ENCODE assay signal across 22 mouse cellular contexts in the genomic region with DNA sequence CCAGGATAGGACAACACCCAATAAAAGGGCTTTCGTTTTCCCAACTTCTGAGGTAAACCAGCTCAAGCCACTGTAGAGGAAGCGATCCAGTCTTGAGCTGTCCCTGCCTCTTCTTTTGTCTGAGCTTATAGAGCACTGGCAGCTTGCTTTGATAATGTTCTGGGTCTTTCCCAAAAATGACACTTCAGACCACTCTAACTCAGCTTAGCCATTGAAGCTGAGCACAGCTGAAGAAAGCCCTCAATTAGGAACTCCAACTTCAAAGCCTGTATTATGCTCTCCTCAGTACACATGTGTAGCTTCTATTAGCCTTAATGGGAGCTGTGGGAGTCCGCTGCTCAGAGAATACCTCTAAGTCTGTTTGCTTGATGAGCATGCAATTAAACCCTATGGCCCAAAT.
DNase-seq lines count a peak whose midpoint lies in the region; ATAC-seq and TF ChIP-seq lines count a peak whose summit lies in the region.
"Had no signal": no experiment of that assay in that cellular context is flagged by ENCODE, and none has a peak within 500 bp of the region (broad histone marks: within the 10 kb centered on the region; RNA-seq: fewer than 3 reads in every experiment).

No protein-coding gene starts in this region.

- in situ Hi-C loops in ES-E14 (cut with MboI; ENCODE audit: low sequenced_read_pairs in 2 of 2, unreplicated experiment in 2 of 2) = no loop called here

- no peaks in the 10 kb centered on the region for H3K4me1 ChIP-seq in ES-E14 (ENCODE audit: control insufficient read depth in 2 of 2, insufficient read depth in 2 of 2, low read length in 2 of 2, poor library complexity in 1 of 2)
- no peaks in the 10 kb centered on the region for H3K4me1 ChIP-seq in forebrain, embryonic 11.5 days (replicated peaks; ENCODE audit: control insufficient read depth, insufficient read depth, low read length)
- no peaks in the 10 kb centered on the region for H3K4me1 ChIP-seq in forebrain, postnatal 0 days (ENCODE audit: insufficient read depth)
- H3K4me1 ChIP-seq: heart, embryonic 13.5 days; hindbrain, embryonic 12.5 days; limb, embryonic 13.5 days; liver, embryonic 13.5 days had no signal

- H3K27me3 ChIP-seq in forebrain, embryonic 11.5 days (ENCODE audit: control insufficient read depth, insufficient read depth, low read length) = no peaks in the 10 kb centered on the region
- H3K27me3 ChIP-seq in forebrain, postnatal 0 days (ENCODE audit: insufficient read depth, low read length) = no peaks in the 10 kb centered on the region
- H3K27me3 ChIP-seq: heart, embryonic 13.5 days; hindbrain, embryonic 12.5 days; limb, embryonic 13.5 days; liver, embryonic 13.5 days had no signal

- no peaks in the 10 kb centered on the region for H3K9me3 ChIP-seq in ES-E14 (ENCODE audit: control insufficient read depth, insufficient read depth, low read depth, low read length)
- H3K9me3 ChIP-seq in forebrain, embryonic 11.5 days (ENCODE audit: control insufficient read depth, low read length) = no peaks in the 10 kb centered on the region
- no peaks in the 10 kb centered on the region for H3K9me3 ChIP-seq in forebrain, postnatal 0 days (ENCODE audit: low read length)
- H3K9me3 ChIP-seq: heart, embryonic 13.5 days; hindbrain, embryonic 12.5 days; limb, embryonic 13.5 days; liver, embryonic 13.5 days had no signal

- no peak overlapping the region for H3K4me3 ChIP-seq in ES-E14 (ENCODE audit: insufficient read depth in 1 of 2, low read depth in 1 of 2, low read length in 2 of 2, poor library complexity in 1 of 2, severe bottlenecking in 1 of 2)
- H3K4me3 ChIP-seq in forebrain, embryonic 11.5 days (ENCODE audit: low read depth, low read length) = no peak overlapping the region
- no peak overlapping the region for H3K4me3 ChIP-seq in forebrain, postnatal 0 days (ENCODE audit: low read depth, low read length)
- H3K4me3 ChIP-seq: heart, adult 2 months; heart, embryonic 13.5 days; hindbrain, embryonic 12.5 days; limb, embryonic 13.5 days; liver, embryonic 13.5 days had no signal

- peak; percentile 92 for ATAC-seq in forebrain, embryonic 11.5 days (replicated peaks; ENCODE audit: low FRiP score)
- peak; percentile 61; the same call in 1 of the 2 replicates for ATAC-seq in forebrain, postnatal 0 days
- ATAC-seq: intestine, postnatal 0 days had no signal

- H3K9ac ChIP-seq in ES-E14 (ENCODE audit: insufficient read depth, low read depth, low read length, poor library complexity, severe bottlenecking) = no peak overlapping the region
- no peak overlapping the region for H3K9ac ChIP-seq in forebrain, embryonic 11.5 days (ENCODE audit: low read length)
- H3K9ac ChIP-seq in forebrain, postnatal 0 days = no peak overlapping the region
- H3K9ac ChIP-seq: heart, embryonic 13.5 days; hindbrain, embryonic 12.5 days; limb, embryonic 13.5 days; liver, embryonic 13.5 days had no signal

- DNase-seq in ES-CJ7 (ENCODE audit: low read depth, low spot score) = peak; percentile 2
- DNase-seq in ES-E14 (ENCODE audit: low read depth, low spot score) = peak; percentile 12
- DNase-seq in forebrain, embryonic 11.5 days (ENCODE audit: low spot score) = no peak
- no peak for DNase-seq in forebrain, postnatal 0 days
- no peak for DNase-seq in yolk sac, embryonic 10.5 days (ENCODE audit: low spot score)
- DNase-seq in frontal cortex, postnatal 14 days (ENCODE audit: low spot score in 2 of 2) = no peak
- DNase-seq in kidney, adult 11 months = no peak
- DNase-seq: adrenal gland, postnatal 36 days; cerebellum, adult 11 months; cerebellum, postnatal 14 days; gastrocnemius, postnatal 36 days; heart, adult 2 months; heart, postnatal 14 days; kidney, postnatal 4 days; liver, embryonic 13.5 days; lung, adult 2 months; right cerebral cortex, postnatal 25 days; thymus, postnatal 25 days had no signal

- WGBS in forebrain, embryonic 11.5 days = 15% methylated on average over 3 of the region's 3 CpGs
- WGBS in forebrain, postnatal 0 days = 17% methylated on average over 3 of the region's 3 CpGs

- H3K36me3 ChIP-seq in ES-E14 (ENCODE audit: control insufficient read depth, insufficient read depth, low read length, poor library complexity, severe bottlenecking) = no peaks in the 10 kb centered on the region
- no peaks in the 10 kb centered on the region for H3K36me3 ChIP-seq in forebrain, embryonic 11.5 days (ENCODE audit: control insufficient read depth, insufficient read depth, low read length)
- H3K36me3 ChIP-seq in forebrain, postnatal 0 days (ENCODE audit: insufficient read depth) = no peaks in the 10 kb centered on the region
- H3K36me3 ChIP-seq: heart, embryonic 13.5 days; hindbrain, embryonic 12.5 days; limb, embryonic 13.5 days; liver, embryonic 13.5 days had no signal

- no peak for TF ChIP-seq CTCF in forebrain, postnatal 0 days (IDR thresholded peaks at IDR 0.05; ENCODE audit: low read depth)

- H3K27ac ChIP-seq in ES-E14 (ENCODE audit: insufficient read depth, low read depth, low read length, poor library complexity, severe bottlenecking) = no peak overlapping the region
- H3K27ac ChIP-seq in forebrain, embryonic 11.5 days (ENCODE audit: low read depth, low read length) = no peak overlapping the region
- no peak overlapping the region for H3K27ac ChIP-seq in forebrain, postnatal 0 days (ENCODE audit: low read depth, low read length)
- H3K27ac ChIP-seq: heart, adult 2 months; heart, embryonic 13.5 days; hindbrain, embryonic 12.5 days; limb, embryonic 13.5 days; liver, embryonic 13.5 days had no signal

- no peak overlapping the region for H3K4me2 ChIP-seq in forebrain, embryonic 11.5 days (ENCODE audit: low read depth, low read length, severe bottlenecking)
- no peak overlapping the region for H3K4me2 ChIP-seq in forebrain, postnatal 0 days (ENCODE audit: low read depth)
- H3K4me2 ChIP-seq: heart, embryonic 13.5 days; hindbrain, embryonic 12.5 days; limb, embryonic 13.5 days; liver, embryonic 13.5 days had no signal

TF ChIP-seq in ES-E14, 5 proteins besides CTCF, POLR2A, EP300 and RAD21:
- TF ChIP-seq HCFC1 (IDR thresholded peaks at IDR 0.05; ENCODE audit: borderline replicate concordance, insufficient read depth, low read length) = no peak
- no peak for TF ChIP-seq CHD2 (IDR thresholded peaks at IDR 0.05; ENCODE audit: low read depth, low read length)
- no peak for TF ChIP-seq ZC3H11A (IDR thresholded peaks at IDR 0.05; ENCODE audit: borderline replicate concordance, low read depth, low read length)
- no peak for TF ChIP-seq MAFK (IDR thresholded peaks at IDR 0.05; ENCODE audit: insufficient read depth, low read depth, low read length)

Comparison
In these comparisons a context has a peak if more than half of its experiments do, and no peak if none do; other contexts are left out.
1. DNase-seq: peak in ES-CJ7 (single experiment) and ES-E14 (single experiment); none in forebrain, embryonic 11.5 days (single experiment), forebrain, postnatal 0 days (single experiment), yolk sac, embryonic 10.5 days (single experiment), frontal cortex, postnatal 14 days (0 of 2) and kidney, adult 11 months (single experiment).